Mouse (Mus musculus): ENCODE results near the gene Obsl1.

The Obsl1 gene

GRCm38 (mm10) chr1:75487040-75487404, 19.2 kb downstream of the Obsl1 start:
- no peak for DNase-seq (ENCODE audit: low spot score)

GRCm38 (mm10) chr1:75486561-75486960, 19.7 kb downstream of the Obsl1 start:
- no peak for DNase-seq (ENCODE audit: low spot score)

GRCm38 (mm10) chr1:75480735-75481134, 25.5 kb downstream of the Obsl1 start:
- no peak for DNase-seq (ENCODE audit: low spot score)

GRCm38 (mm10) chr1:75480036-75480435, 26.2 kb downstream of the Obsl1 start:
- no peak for DNase-seq (ENCODE audit: low spot score)

- DNase-seq (ENCODE audit: low spot score), result no peak
Measured at GRCm38 (mm10) chr1:75479635-75479989, 26.6 kb downstream of the Obsl1 start.

- DNase-seq (ENCODE audit: low spot score), result peak; percentile 98
Measured at GRCm38 (mm10) chr1:75478916-75479634, 27.2 kb downstream of the Obsl1 start, which contains the start of the genes Chpf and Tmem198. Gene Chpf, minus strand, starts transcription at chr1:75479307. Gene Tmem198, plus strand, starts transcription at chr1:75479532.

- no peak for DNase-seq (ENCODE audit: low spot score)
Measured at GRCm38 (mm10) chr1:75478497-75478896, 27.8 kb downstream of the Obsl1 start.

GRCm38 (mm10) chr1:75477966-75478290, 28.3 kb downstream of the Obsl1 start:
- DNase-seq (ENCODE audit: low spot score), result no peak

- peak; percentile 92 for DNase-seq (ENCODE audit: low spot score)
Measured at GRCm38 (mm10) chr1:75477264-75477965, 28.8 kb downstream of the Obsl1 start.

- no peak for DNase-seq (ENCODE audit: low spot score)
Measured at GRCm38 (mm10) chr1:75476441-75476840, 29.8 kb downstream of the Obsl1 start.

GRCm38 (mm10) chr1:75469287-75469825, 36.9 kb downstream of the Obsl1 start:
- DNase-seq (ENCODE audit: low spot score), result no peak

- peak; percentile 90 for DNase-seq (ENCODE audit: low spot score)
Measured at GRCm38 (mm10) chr1:75467215-75467927, 38.9 kb downstream of the Obsl1 start.

- DNase-seq (ENCODE audit: low spot score), result no peak
Measured at GRCm38 (mm10) chr1:75463652-75464204, 42.5 kb downstream of the Obsl1 start.

- no peak for DNase-seq (ENCODE audit: low spot score)
Measured at GRCm38 (mm10) chr1:75462636-75463035, 43.6 kb downstream of the Obsl1 start.

GRCm38 (mm10) chr1:75460297-75460696, 46.0 kb downstream of the Obsl1 start:
- no peak for DNase-seq (ENCODE audit: low spot score)

- no peak for DNase-seq (ENCODE audit: low spot score)
Measured at GRCm38 (mm10) chr1:75458789-75459684, 47.2 kb downstream of the Obsl1 start.

- DNase-seq (ENCODE audit: low spot score), result no peak
Measured at GRCm38 (mm10) chr1:75458025-75458788, 48.0 kb downstream of the Obsl1 start.

GRCm38 (mm10) chr1:75457710-75458024, 48.6 kb downstream of the Obsl1 start:
- DNase-seq (ENCODE audit: low spot score), result no peak

- DNase-seq (ENCODE audit: low spot score), result no peak
Measured at GRCm38 (mm10) chr1:75456746-75457564, 49.3 kb downstream of the Obsl1 start.

- DNase-seq (ENCODE audit: low spot score), result no peak
Measured at GRCm38 (mm10) chr1:75455948-75456347, 50.3 kb downstream of the Obsl1 start.
